Mouse (Mus musculus) B cell, adult 62 days (primary cell): ENCODE results near the gene Syncrip. TPM values are rescaled to one million over a fixed set of nuclear protein-coding genes. Genes with fewer than 3 reads are reported as not detected.

Experiments
- total RNA-seq: library from RNA; stranded (reverse); gene quantifications from 4 replicates; pipeline ENCODE4 v1.2.4, GENCODE M21; 2023

Gene Syncrip
- 106 to 115 TPM (median 109 TPM) in 4 replicates for total RNA-seq

DNA sequence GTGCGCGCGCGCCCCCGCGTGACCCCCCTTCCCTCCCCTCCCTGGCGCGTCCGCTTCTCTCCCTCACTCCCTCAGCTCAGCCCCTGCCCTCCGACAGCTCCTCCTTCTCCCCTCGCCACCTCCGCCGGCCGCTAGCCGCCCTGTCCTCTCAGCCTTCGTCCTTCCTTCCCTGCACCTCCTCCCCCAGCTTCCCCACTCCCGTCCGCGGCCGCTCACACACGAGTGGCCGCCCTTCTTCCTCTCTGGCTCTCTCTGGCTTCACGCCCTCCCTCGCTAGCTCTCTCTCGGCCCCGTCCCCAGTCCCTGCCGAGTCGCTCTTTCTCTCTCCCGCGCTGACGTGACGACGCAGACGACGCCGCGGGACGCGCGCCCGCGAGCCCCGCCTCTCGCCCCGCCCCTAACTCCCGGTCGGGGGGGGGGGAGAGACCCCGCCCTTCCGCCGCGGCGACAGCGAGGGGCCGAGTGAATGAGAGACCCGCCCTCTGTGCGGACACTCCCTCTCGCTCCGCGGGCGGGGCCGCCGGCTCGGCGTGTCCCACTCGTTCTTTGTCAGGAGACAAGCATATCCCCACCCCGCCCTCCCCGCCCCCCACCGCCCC is at the start of gene Syncrip:
Syncrip (minus strand) TSS at position 345 of the 599 bp plus-strand sequence.

DNA sequence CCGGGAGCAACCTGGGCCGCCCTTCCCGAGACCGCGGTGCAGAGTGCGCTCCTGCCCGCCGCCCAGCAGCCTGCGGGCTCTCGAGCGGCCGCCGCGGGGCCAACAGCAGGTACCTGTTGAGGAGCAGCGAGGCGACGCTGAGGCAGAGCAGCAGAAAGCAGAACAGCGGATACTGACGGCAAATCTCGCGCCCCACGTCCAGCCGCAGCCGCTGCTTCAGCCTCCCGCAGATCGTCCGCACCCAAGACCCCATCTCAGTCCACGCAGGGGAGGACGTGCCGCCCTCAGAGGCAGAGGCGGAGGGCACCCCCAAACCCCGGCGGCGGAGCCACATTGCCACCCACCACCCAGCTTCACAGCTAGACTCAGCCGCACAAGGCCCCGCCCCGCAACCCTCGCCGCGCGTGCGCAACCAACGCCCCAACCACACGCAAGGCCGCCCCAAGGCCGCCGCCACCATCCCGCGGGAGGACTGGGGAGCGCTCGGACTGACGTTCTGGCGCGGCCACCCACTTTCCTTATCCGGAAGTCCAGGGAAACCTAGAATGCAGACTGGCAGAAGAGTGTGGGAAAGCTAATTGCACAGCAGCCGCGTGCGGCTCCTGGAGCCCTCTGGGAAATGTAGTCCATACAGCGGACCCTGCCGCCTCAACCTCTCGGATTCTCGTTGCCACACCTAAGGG is 43.7 kb downstream of the Syncrip start, which contains the start of gene Snx14:
Snx14 (minus strand) TSS at position 404 of the 683 bp plus-strand sequence.

Other genes starting within 250 kb of the Syncrip start
- 8.0 to 10.7 TPM (median 8.7 TPM) in 4 replicates for gene Nt5e, start 155.4 kb downstream of the Syncrip start, total RNA-seq
- 22.6 to 26.8 TPM (median 24.8 TPM) in 4 replicates for gene Snx14, start 43.6 kb downstream of the Syncrip start, total RNA-seq
- 1.3 to 4.1 TPM (median 2.2 TPM) in 4 replicates for gene Gm20537, start 26.0 kb downstream of the Syncrip start, total RNA-seq
- 7.0 to 8.3 TPM (median 7.7 TPM) in 4 replicates for gene Zfp949, start 65.4 kb upstream of the Syncrip start, total RNA-seq
- gene Trim43a, start 98.3 kb upstream of the Syncrip start, total RNA-seq, result not detected in 4 replicates
- gene Mthfsl, start 237.7 kb upstream of the Syncrip start, total RNA-seq, result 58.3 to 63.7 TPM (median 58.6 TPM) in 4 replicates
- 30.2 to 48.9 TPM (median 41.7 TPM) in 4 replicates for gene Bcl2a1d, start 249.3 kb upstream of the Syncrip start, total RNA-seq